Mouse (Mus musculus) lung, adult 2 months (tissue): Measurements from ENCODE around the gene Xiap.
"Not testable (repeated sequence)": the region's sequence is repeated elsewhere in the genome, so short reads cannot be mapped to it uniquely, and the experiment has no call there.

Experiments
- CTCF ChIP-seq: fragments of 200-500 bp; IDR thresholded peaks from 2 replicates; pipeline ENCODE4 v1.5.1; 2011; ENCODE audit warnings: mild to moderate bottlenecking, low read length, control low read depth; ENCODE audit not compliant: insufficient read depth
- POLR2A ChIP-seq: fragments of 200-500 bp; IDR thresholded peaks from 2 replicates; pipeline ENCODE4 v1.6.1; 2011; ENCODE audit warnings: low read depth, mild to moderate bottlenecking, control low read depth, low read length, borderline replicate concordance; ENCODE audit errors: extremely low read depth

DNA sequence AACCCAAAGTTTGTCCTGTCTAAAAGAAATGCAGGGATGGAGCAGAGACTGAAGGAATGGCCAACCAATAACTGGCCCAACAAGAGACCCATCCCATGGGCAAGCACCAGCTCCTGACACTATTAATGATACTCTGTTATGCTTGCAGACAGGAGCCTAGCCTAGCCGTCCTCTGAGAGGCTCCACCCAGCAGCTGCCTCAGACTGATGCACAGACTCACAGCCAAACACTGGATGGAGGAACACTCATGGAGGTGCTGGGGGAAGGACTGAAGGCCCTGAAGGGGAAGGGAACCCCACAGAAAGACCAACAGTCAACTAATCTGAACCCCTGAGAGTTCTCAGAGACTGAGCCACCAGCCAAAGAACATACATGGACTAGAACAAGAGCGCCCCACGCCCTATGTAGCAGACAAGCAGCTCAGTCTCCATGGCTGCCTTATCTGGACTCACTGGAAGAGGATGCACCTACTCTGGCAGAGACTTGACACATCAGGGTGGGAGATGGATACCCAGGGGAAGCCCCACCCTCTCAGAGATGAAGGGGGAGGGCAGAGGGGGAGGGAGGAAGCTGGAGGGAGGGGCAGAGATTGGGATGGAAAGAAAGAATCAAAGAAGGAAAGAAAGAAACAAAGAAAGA lies 33.6 kb upstream of the Xiap start:
- TF ChIP-seq CTCF, POLR2A: not testable (repeated sequence)
